Mouse (Mus musculus) erythroblast, embryonic 14.5 days (primary cell): ENCODE results near the gene Coa5. TPM values are rescaled to one million over a fixed set of nuclear protein-coding genes. Genes with fewer than 3 reads are reported as not detected.

Experiments used
- H3K27me3 ChIP-seq: 2 replicates; pipeline ENCODE4 v1.6.1; 2012; ENCODE audit warnings: inconsistent platforms; ENCODE audit not compliant: control insufficient read depth
- H3K36me3 ChIP-seq: 2 replicates; pipeline ENCODE4 v1.6.1; 2012; ENCODE audit warnings: mild to moderate bottlenecking, inconsistent platforms; ENCODE audit not compliant: control insufficient read depth
- H3K4me1 ChIP-seq: 2 replicates; pipeline ENCODE4 v1.6.1; 2012; ENCODE audit warnings: inconsistent platforms; ENCODE audit not compliant: control insufficient read depth
- H3K4me3 ChIP-seq: replicated peaks from 2 replicates; pipeline ENCODE3; 2012; ENCODE audit warnings: moderate library complexity, mild to moderate bottlenecking, inconsistent platforms
- H3K9me3 ChIP-seq: 2 replicates; pipeline ENCODE4 v1.6.1; 2012; ENCODE audit warnings: low read length, inconsistent platforms, mixed read lengths; ENCODE audit not compliant: control insufficient read depth
- GATA1 ChIP-seq: IDR thresholded peaks from 2 replicates; pipeline ENCODE4 v1.6.1; 2012; ENCODE audit warnings: low read length, inconsistent platforms, mixed read lengths
- TAL1 ChIP-seq: IDR thresholded peaks from 3 replicates; pipeline ENCODE4 v1.6.1; 2012; ENCODE audit warnings: low read length, inconsistent platforms, mixed read lengths
- polyA plus RNA-seq: library from polyadenylated mRNA; stranded (reverse); fragments of >175 nt; gene quantifications from 2 replicates; pipeline ENCODE4 v1.2.3, GENCODE M21; 2012

Coa5 gene
- polyA plus RNA-seq: 0.30 and 0.33 TPM in 2 replicates

- H3K4me1 ChIP-seq: peaks cover 58% of the 10 kb centered on the region
- peaks cover 56% of the 10 kb centered on the region for H3K36me3 ChIP-seq
- no peaks in the 10 kb centered on the region for H3K9me3 ChIP-seq
- no peak for TF ChIP-seq GATA1
- no peak for TF ChIP-seq TAL1
- H3K4me3 ChIP-seq: peak within 1 kb of the TSS; percentile 92
- no peaks in the 10 kb centered on the region for H3K27me3 ChIP-seq
These were observed at the start of gene Coa5, which contains the start of gene Unc50 for GRCm38 (mm10) chr1:37429366-37430296. Coa5 (minus strand) TSS chr1:37430103. Unc50 (plus strand) TSS chr1:37430139.

DNA sequence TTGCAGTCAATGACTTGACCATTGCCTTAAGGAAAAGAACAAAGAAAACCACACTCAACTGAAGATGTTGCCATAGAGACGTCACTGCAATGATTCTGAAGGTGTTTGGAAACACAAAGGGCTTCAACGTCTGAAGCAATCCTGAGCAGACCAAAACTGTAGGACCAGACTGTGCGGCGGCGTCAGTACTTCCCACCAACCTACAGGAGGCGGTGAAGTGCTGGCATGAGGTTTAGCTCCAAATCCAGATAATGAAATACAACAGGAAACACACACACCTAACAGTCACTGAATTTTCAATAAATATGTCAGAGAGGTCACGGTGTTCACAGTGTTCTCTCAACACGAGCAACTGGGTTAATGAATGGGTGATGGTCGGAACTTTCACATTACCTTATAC lies 49.2 kb upstream of the Coa5 start:
- Histone ChIP-seq H3K4me3 (peak overlapping the region; percentile 67), H3K36me3 (no peaks in the 10 kb centered on the region; the same call in 1 of the 2 replicates), H3K9me3 (no peaks in the 10 kb centered on the region), H3K27me3 (no peaks in the 10 kb centered on the region), H3K4me1 (peaks cover 70% of the 10 kb centered on the region)
- peak; percentile 31; the same call in 1 of the 2 replicates for TF ChIP-seq GATA1
- no peak for TF ChIP-seq TAL1

DNA sequence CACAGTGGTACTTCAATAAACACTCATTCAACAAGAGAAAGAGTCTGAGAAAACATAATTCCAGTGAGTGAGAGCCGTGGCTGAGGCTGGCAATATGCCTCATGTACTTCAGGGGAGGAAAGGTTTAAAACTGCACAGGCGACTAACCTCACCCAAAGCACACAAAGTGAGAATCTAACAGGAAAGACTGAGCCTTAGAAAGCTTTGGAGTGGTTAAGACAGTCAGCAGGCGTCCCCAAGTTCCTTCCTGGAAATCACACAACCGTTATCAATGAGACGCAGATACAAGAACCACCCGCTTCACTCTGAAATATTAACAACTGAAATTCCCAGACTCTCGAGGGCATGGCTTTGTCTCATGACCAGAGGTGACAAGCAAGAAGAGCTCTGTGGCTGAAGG lies 48.5 kb upstream of the Coa5 start:
- Histone ChIP-seq H3K36me3 (no peaks in the 10 kb centered on the region; the same call in 1 of the 2 replicates), H3K9me3 (no peaks in the 10 kb centered on the region), H3K27me3 (no peaks in the 10 kb centered on the region), H3K4me3 (peak overlapping the region; percentile 67), H3K4me1 (peaks cover 74% of the 10 kb centered on the region)
- TF ChIP-seq GATA1: no peak
- TF ChIP-seq TAL1: peak; percentile 40; the same call in 2 of the 3 replicates

DNA sequence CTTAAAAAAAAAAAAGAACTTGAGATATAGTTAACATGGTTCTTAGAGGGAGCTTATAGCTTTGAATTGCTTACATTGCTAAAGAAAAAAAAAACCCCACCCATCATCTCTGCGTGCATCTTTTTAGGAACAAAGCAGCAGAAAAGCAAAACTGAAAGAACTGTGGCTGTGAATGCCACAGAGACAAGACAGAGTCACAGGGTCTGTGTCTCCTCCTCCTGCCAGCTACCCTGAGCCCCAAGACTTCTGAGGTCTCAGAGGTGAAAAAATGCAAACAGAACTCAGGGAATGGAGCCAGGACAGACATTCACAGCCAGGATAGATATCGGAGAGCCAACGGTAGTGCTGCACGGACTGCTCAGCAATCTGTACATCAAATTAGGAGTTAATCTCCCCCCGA lies 48.0 kb upstream of the Coa5 start:
- TF ChIP-seq TAL1: no peak
- TF ChIP-seq GATA1: no peak
- H3K36me3 ChIP-seq: no peaks in the 10 kb centered on the region; the same call in 1 of the 2 replicates
- no peaks in the 10 kb centered on the region for H3K27me3 ChIP-seq
- no peaks in the 10 kb centered on the region for H3K9me3 ChIP-seq
- peaks cover 78% of the 10 kb centered on the region for H3K4me1 ChIP-seq
- H3K4me3 ChIP-seq: peak overlapping the region; percentile 67

GRCm38 (mm10) chr1:37477250-37477649 lies 47.3 kb upstream of the Coa5 start:
- no peaks in the 10 kb centered on the region for H3K27me3 ChIP-seq
- no peak for TF ChIP-seq GATA1
- TF ChIP-seq TAL1: no peak
- H3K4me3 ChIP-seq: no peak overlapping the region
- H3K9me3 ChIP-seq: no peaks in the 10 kb centered on the region
- peaks cover 78% of the 10 kb centered on the region for H3K4me1 ChIP-seq
- no peaks in the 10 kb centered on the region; the same call in 1 of the 2 replicates for H3K36me3 ChIP-seq

DNA sequence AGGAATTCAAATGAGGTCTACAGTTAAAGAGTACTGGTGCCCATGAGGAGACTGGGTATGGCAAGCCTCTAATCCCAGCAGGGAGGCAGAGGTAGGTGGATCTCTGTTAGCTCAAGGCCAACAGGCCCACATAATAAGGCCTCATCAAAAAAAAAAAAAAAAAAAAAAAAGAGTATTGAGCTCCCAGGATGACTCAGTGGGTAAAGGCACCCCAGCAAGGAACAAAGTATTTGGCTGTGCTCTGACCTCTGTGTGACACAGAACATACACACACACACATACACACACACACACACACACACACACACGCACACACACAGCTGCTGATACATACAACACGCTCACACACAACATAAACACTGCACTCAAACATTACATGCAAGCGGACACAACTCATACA lies 45.4 kb upstream of the Coa5 start:
- Histone ChIP-seq H3K9me3 (no peaks in the 10 kb centered on the region), H3K4me3 (no peak overlapping the region), H3K27me3 (no peaks in the 10 kb centered on the region), H3K36me3 (no peaks in the 10 kb centered on the region; the same call in 1 of the 2 replicates), H3K4me1 (peaks cover 68% of the 10 kb centered on the region)
- TF ChIP-seq TAL1 (no peak), GATA1 (no peak)

- Histone ChIP-seq H3K4me1 (peaks cover 62% of the 10 kb centered on the region), H3K9me3 (no peaks in the 10 kb centered on the region), H3K4me3 (no peak overlapping the region), H3K27me3 (no peaks in the 10 kb centered on the region), H3K36me3 (no peaks in the 10 kb centered on the region; the same call in 1 of the 2 replicates)
- TF ChIP-seq GATA1 (no peak), TAL1 (no peak)
These were observed 44.8 kb upstream of the Coa5 start for GRCm38 (mm10) chr1:37474634-37475190.

DNA sequence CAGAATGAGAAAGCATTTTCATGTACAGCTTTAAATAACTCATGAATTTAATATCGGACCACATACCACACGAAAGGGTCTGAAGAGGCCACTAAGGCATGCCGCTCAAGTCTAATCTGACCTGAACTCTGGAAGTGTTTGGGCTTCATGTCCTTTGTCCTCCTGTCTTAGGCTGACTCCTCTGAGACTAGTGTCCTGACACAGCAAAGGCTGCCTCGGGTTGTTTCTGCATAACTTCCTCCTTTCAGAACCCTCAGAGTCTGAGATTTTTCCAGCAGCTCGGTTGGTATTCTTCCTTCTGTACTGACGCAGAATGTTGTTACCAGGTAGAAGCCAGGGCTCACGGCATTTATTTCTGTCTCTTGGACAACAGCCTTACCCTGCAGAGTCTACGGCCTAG lies 44.1 kb upstream of the Coa5 start:
- H3K27me3 ChIP-seq: no peaks in the 10 kb centered on the region
- TF ChIP-seq GATA1 (no peak), TAL1 (no peak)
- H3K4me3 ChIP-seq: no peak overlapping the region
- H3K36me3 ChIP-seq: no peaks in the 10 kb centered on the region; the same call in 1 of the 2 replicates
- H3K9me3 ChIP-seq: no peaks in the 10 kb centered on the region
- peaks cover 55% of the 10 kb centered on the region for H3K4me1 ChIP-seq

DNA sequence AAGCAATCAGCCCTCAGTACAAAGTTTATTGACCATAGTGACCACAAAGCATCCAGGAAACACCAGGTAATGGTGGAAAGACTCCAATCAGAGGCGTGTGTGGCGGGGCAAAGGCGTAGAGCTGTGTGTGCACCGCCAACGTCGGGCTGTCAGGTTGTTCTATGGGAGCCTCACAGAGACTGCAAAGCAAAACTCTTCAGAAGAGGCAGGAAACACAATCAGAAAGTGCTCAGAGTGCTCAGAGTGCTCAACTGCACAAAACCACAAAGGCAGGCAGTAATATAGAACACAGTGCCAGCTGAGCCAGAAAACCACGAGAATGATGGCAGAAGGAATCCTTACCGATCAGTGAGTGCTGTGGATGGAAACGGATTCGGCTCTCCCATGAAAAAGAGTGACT lies 43.3 kb upstream of the Coa5 start:
- H3K4me1 ChIP-seq: peaks cover 47% of the 10 kb centered on the region
- no peak for TF ChIP-seq GATA1
- no peak for TF ChIP-seq TAL1
- no peaks in the 10 kb centered on the region for H3K9me3 ChIP-seq
- H3K4me3 ChIP-seq: no peak overlapping the region
- H3K36me3 ChIP-seq: no peaks in the 10 kb centered on the region; the same call in 1 of the 2 replicates
- H3K27me3 ChIP-seq: no peaks in the 10 kb centered on the region
